Mouse (Mus musculus): ENCODE measurements around the gene Tnk2. TPM values are rescaled to one million over a fixed set of nuclear protein-coding genes. Genes with fewer than 3 reads are reported as not detected.

Tnk2 gene
- total RNA-seq (2012; rRNA removed) (31.9 and 35.9 TPM in 2 replicates), total RNA-seq (2014; rRNA removed) (14.7 and 18.8 TPM in 2 replicates), polyA plus RNA-seq (2012; ENCODE audit: insufficient read length, low read depth) (62.2 and 67.7 TPM in 2 replicates)

- Histone ChIP-seq H3K4me1 (ENCODE audit: control insufficient read depth in 1 of 2, insufficient read depth in 2 of 2) (peaks cover 15 to 47% of the 10 kb centered on the region in 2 experiments), H3K27ac (ENCODE audit: insufficient read depth, low read depth) (no peak within 1 kb of the TSS), H3K4me2 (ENCODE audit: insufficient read depth, low read depth, poor library complexity, severe bottlenecking) (peak within 1 kb of the TSS; percentile 86), H3K9me3 (replicated peaks; ENCODE audit: low read length) (no peaks in the 10 kb centered on the region), H3K27me3 (replicated peaks) (no peaks in the 10 kb centered on the region), H3K4me3 (replicated peaks in 1 of 3; ENCODE audit: low read depth in 2 of 3, low read length in 2 of 3, poor library complexity in 1 of 3) (peak within 1 kb of the TSS; percentile 68 to 77 (median 71)), H3K9ac (ENCODE audit: insufficient read depth, low read depth) (peak within 1 kb of the TSS; percentile 87), H3K36me3 (replicated peaks in 1 of 2; ENCODE audit: control insufficient read depth in 1 of 2, insufficient read depth in 1 of 2, low read length in 1 of 2) (peaks cover 0 to 11% of the 10 kb centered on the region in 2 experiments), H3K79me2 (replicated peaks; ENCODE audit: control insufficient read depth, extremely low read depth, insufficient read depth, poor library complexity, severe bottlenecking) (peaks cover 7% of the 10 kb centered on the region; the same call in 1 of the 2 replicates)
- dilution Hi-C loops (cut with MboI; ENCODE audit: extremely low pct_ligation_motif_present, extremely low pct_unique_long_range_greater_than_20kb, low sequenced_read_pairs) (no loop called here), in situ Hi-C loops (cut with MboI; ENCODE audit: low pct_ligation_motif_present, low pct_unique_long_range_greater_than_20kb, low sequenced_read_pairs) (no loop called here)
- no peak for TF ChIP-seq RAD21 (IDR thresholded peaks at IDR 0.05; ENCODE audit: low read depth, low read length)
- no peak for TF ChIP-seq POLR2AphosphoS2 (IDR thresholded peaks at IDR 0.05; ENCODE audit: low read depth, low read length)
- peak; percentile 60 for TF ChIP-seq SIN3A (IDR thresholded peaks at IDR 0.05; ENCODE audit: low read length)
- no peak for TF ChIP-seq USF1 (IDR thresholded peaks at IDR 0.05; ENCODE audit: low read depth, low read length)
- peak; percentile 76; the same call in 1 of the 2 replicates for TF ChIP-seq POLR2A (IDR thresholded peaks at IDR 0.05; ENCODE audit: low read depth, low read length)
- TF ChIP-seq NELFE (IDR thresholded peaks at IDR 0.05; ENCODE audit: low read depth, low read length) = 0 out of 2 replicates have a peak, but pooled peaks have one; percentile 46
- peak; percentile 59 for TF ChIP-seq HCFC1 (IDR thresholded peaks at IDR 0.05; ENCODE audit: low read depth, low read length)
- TF ChIP-seq MAFK (IDR thresholded peaks at IDR 0.05; ENCODE audit: insufficient replicate concordance, low read length) = no peak
- no peak for TF ChIP-seq MAZ (IDR thresholded peaks at IDR 0.05; ENCODE audit: low read depth, low read length)
- TF ChIP-seq USF2 (conservative IDR thresholded peaks at IDR 0.05; ENCODE audit: low read depth, low read length) = no peak
- peak; percentile 66; the same call in 1 of the 2 replicates for TF ChIP-seq UBTF (IDR thresholded peaks at IDR 0.05; ENCODE audit: low read depth, low read length)
- TF ChIP-seq ELF1 (IDR thresholded peaks at IDR 0.05; ENCODE audit: low read depth, low read length) = peak; percentile 56
- no peak for TF ChIP-seq SMC3 (IDR thresholded peaks at IDR 0.05; ENCODE audit: low read depth, low read length)
- TF ChIP-seq RCOR1 (conservative IDR thresholded peaks at IDR 0.05; ENCODE audit: low read depth, low read length) = no peak
- TF ChIP-seq CTCF (conservative IDR thresholded peaks at IDR 0.05 in 1 of 2, IDR thresholded peaks at IDR 0.05 in 1 of 2; ENCODE audit: low read depth in 2 of 2, low read length in 2 of 2) = peak in 1 of 2 experiments; percentile 0; a peak in 1 of 4 replicates
- no peak for TF ChIP-seq EP300 (IDR thresholded peaks at IDR 0.05; ENCODE audit: low read length)
- TF ChIP-seq MEF2A (IDR thresholded peaks at IDR 0.05; ENCODE audit: borderline replicate concordance, low read depth, low read length) = no peak; the same call in 1 of the 2 replicates
- TF ChIP-seq ZNF384 (IDR thresholded peaks at IDR 0.05; ENCODE audit: low read depth, low read length) = peak; percentile 95
- TF ChIP-seq NRF1 (IDR thresholded peaks at IDR 0.05; ENCODE audit: low read depth, low read length) = peak; percentile 91
- peak; percentile 66; the same call in 1 of the 2 replicates for TF ChIP-seq TCF12 (IDR thresholded peaks at IDR 0.05; ENCODE audit: low read depth, low read length)
- peak; percentile 89 for DNase-seq (ENCODE audit: extremely low read depth)
Observed at GRCm38 (mm10) chr16:32643661-32644061, at the start of gene Tnk2. Gene Tnk2 (plus strand): TSS chr16:32643874.

- in situ Hi-C loops (cut with MboI; ENCODE audit: low pct_ligation_motif_present, low pct_unique_long_range_greater_than_20kb, low sequenced_read_pairs) = no loop called here
- no peak for DNase-seq (ENCODE audit: extremely low read depth)
- Histone ChIP-seq H3K79me2 (replicated peaks; ENCODE audit: control insufficient read depth, extremely low read depth, insufficient read depth, poor library complexity, severe bottlenecking) (no peaks in the 10 kb centered on the region), H3K4me3 (replicated peaks in 1 of 3; ENCODE audit: low read depth in 2 of 3, low read length in 2 of 3, poor library complexity in 1 of 3) (no peak overlapping the region), H3K27ac (ENCODE audit: insufficient read depth, low read depth) (no peak overlapping the region), H3K36me3 (replicated peaks in 1 of 2; ENCODE audit: control insufficient read depth in 1 of 2, insufficient read depth in 1 of 2, low read length in 1 of 2) (no peaks in the 10 kb centered on the region), H3K4me2 (ENCODE audit: insufficient read depth, low read depth, poor library complexity, severe bottlenecking) (no peak overlapping the region), H3K4me1 (ENCODE audit: control insufficient read depth in 1 of 2, insufficient read depth in 2 of 2) (peaks cover 8 to 20% of the 10 kb centered on the region in 2 experiments), H3K9ac (ENCODE audit: insufficient read depth, low read depth) (no peak overlapping the region), H3K27me3 (replicated peaks) (no peaks in the 10 kb centered on the region), H3K9me3 (replicated peaks; ENCODE audit: low read length) (no peaks in the 10 kb centered on the region)
- TF ChIP-seq HCFC1 (IDR thresholded peaks at IDR 0.05; ENCODE audit: low read depth, low read length) (no peak), RAD21 (IDR thresholded peaks at IDR 0.05; ENCODE audit: low read depth, low read length) (no peak)
- dilution Hi-C loops (cut with MboI; ENCODE audit: extremely low pct_ligation_motif_present, extremely low pct_unique_long_range_greater_than_20kb, low sequenced_read_pairs) = no loop called here
Observed at GRCm38 (mm10) chr16:32593916-32594315, 49.8 kb upstream of the Tnk2 start.
